Mouse (Mus musculus): ENCODE measurements around the gene Ube2a. TPM values are rescaled to one million over a fixed set of nuclear protein-coding genes. Genes with fewer than 3 reads are reported as not detected.
"Not testable (repeated sequence)": the region's sequence is repeated elsewhere in the genome, so short reads cannot be mapped to it uniquely, and the experiment has no call there.

The Ube2a gene
- polyA plus RNA-seq, 1 experiment from 2014 or later = 144 TPM

DNA sequence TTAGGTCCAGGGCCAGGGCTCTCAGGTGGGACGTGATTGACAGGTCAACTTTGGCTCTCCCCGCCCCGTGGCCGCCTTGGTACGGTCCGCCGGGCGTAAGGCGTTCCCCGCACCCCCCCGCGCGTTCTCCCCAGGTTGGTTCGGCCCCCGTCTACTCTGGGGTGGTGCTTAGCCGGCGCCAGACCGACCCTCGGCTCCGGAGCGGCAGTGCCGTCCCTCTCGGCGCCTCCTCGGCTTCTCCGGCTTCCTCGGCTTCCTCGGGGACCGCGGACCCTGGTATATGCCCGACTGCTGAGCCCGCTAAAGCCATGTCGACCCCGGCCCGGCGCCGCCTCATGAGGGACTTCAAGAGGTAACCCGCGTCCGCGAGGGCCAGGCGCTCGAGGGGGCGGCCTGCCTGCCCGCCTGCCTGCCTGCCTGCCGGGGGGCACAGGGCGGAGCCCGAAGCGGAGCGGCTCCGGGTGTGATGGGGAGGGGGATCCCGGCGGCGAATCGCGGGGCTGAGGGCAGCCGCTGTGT, 537 bp downstream of the Ube2a start:
- peak overlapping the region; percentile 61 for H3K4me2 ChIP-seq (ENCODE audit: low read length)
- H3K9me3 ChIP-seq (replicated peaks; ENCODE audit: control insufficient read depth, low read length) = no peaks in the 10 kb centered on the region
- DNase-seq (ENCODE audit: low spot score) (peak; percentile 82), ATAC-seq (peak; percentile 99)
- H3K4me3 ChIP-seq (ENCODE audit: low read depth, low read length) = peak overlapping the region; percentile 59
- H3K27me3 ChIP-seq (replicated peaks; ENCODE audit: control insufficient read depth, insufficient read depth, low read length) = no peaks in the 10 kb centered on the region
- WGBS = 28% methylated on average over 54 of the region's 57 CpGs
- H3K4me1 ChIP-seq (ENCODE audit: control insufficient read depth, insufficient read depth, low read length) = no peaks in the 10 kb centered on the region
- H3K9ac ChIP-seq (ENCODE audit: low read length) = peak overlapping the region; percentile 77
- H3K27ac ChIP-seq (ENCODE audit: low read depth, low read length) = peak overlapping the region; percentile 72; the same call in 1 of the 2 replicates
- no peaks in the 10 kb centered on the region for H3K36me3 ChIP-seq (ENCODE audit: control insufficient read depth, insufficient read depth, low read length)

GRCm38 (mm10) chrX:36874704-36875128, 1.0 kb downstream of the Ube2a start:
- H3K4me2 ChIP-seq (ENCODE audit: low read length) = peak overlapping the region; percentile 61
- peak; percentile 50 for ATAC-seq

GRCm38 (mm10) chrX:36884719-36885118, 11.0 kb downstream of the Ube2a start:
- Histone ChIP-seq H3K4me3 (ENCODE audit: low read depth, low read length) (no peak overlapping the region), H3K9me3 (replicated peaks; ENCODE audit: control insufficient read depth, low read length) (no peaks in the 10 kb centered on the region), H3K36me3 (ENCODE audit: control insufficient read depth, insufficient read depth, low read length) (peaks cover 19% of the 10 kb centered on the region; the same call in 1 of the 2 replicates), H3K9ac (ENCODE audit: low read length) (no peak overlapping the region), H3K4me1 (ENCODE audit: control insufficient read depth, insufficient read depth, low read length) (no peaks in the 10 kb centered on the region), H3K27me3 (replicated peaks; ENCODE audit: control insufficient read depth, insufficient read depth, low read length) (no peaks in the 10 kb centered on the region), H3K27ac (ENCODE audit: low read depth, low read length) (no peak overlapping the region), H3K4me2 (ENCODE audit: low read length) (no peak overlapping the region)
- DNase-seq (ENCODE audit: low spot score) (no peak), ATAC-seq (no peak)
- 88% methylated on average over 1 of the region's 1 CpGs for WGBS

More at GRCm38 (mm10) chrX:36874704-36875128, 1.0 kb downstream of the Ube2a start:
- Histone ChIP-seq H3K9ac (ENCODE audit: low read length) (peak overlapping the region; percentile 77), H3K9me3 (replicated peaks; ENCODE audit: control insufficient read depth, low read length) (no peaks in the 10 kb centered on the region), H3K36me3 (ENCODE audit: control insufficient read depth, insufficient read depth, low read length) (no peaks in the 10 kb centered on the region), H3K27me3 (replicated peaks; ENCODE audit: control insufficient read depth, insufficient read depth, low read length) (no peaks in the 10 kb centered on the region), H3K27ac (ENCODE audit: low read depth, low read length) (peak overlapping the region; percentile 72; the same call in 1 of the 2 replicates), H3K4me1 (ENCODE audit: control insufficient read depth, insufficient read depth, low read length) (no peaks in the 10 kb centered on the region), H3K4me3 (ENCODE audit: low read depth, low read length) (peak overlapping the region; percentile 59)
- WGBS = 30% methylated on average over 35 of the region's 36 CpGs
- peak; percentile 16 for DNase-seq (ENCODE audit: low spot score)

DNA sequence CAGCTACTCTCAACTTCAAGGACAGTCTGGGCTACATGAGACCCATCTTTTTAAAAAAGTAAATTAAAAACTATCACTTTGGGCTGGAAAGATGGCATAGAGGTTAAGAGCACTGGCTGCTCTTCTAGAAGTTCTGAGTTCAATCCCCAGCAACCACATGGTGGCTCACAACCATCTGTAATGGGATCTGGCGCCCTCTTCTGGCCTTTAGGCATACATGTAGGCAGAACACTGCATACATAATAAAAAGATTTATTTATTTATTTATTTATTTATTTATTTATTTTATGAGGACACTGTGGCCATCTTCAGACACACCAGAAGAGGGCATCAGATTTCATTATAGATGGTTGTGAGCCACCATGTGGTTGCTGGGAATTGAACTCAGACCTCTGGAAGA, 25.2 kb downstream of the Ube2a start:
- H3K27ac ChIP-seq (ENCODE audit: low read depth, low read length); H3K4me3 ChIP-seq (ENCODE audit: low read depth, low read length); H3K4me2 ChIP-seq (ENCODE audit: low read length); H3K4me1 ChIP-seq (ENCODE audit: control insufficient read depth, insufficient read depth, low read length); H3K27me3 ChIP-seq (replicated peaks; ENCODE audit: control insufficient read depth, insufficient read depth, low read length); H3K36me3 ChIP-seq (ENCODE audit: control insufficient read depth, insufficient read depth, low read length); ATAC-seq; H3K9ac ChIP-seq (ENCODE audit: low read length); H3K9me3 ChIP-seq (replicated peaks; ENCODE audit: control insufficient read depth, low read length): not testable (repeated sequence)
- peak; percentile 8 for DNase-seq (ENCODE audit: low spot score)
- WGBS = 14% methylated on average over 1 of the region's 1 CpGs

DNA sequence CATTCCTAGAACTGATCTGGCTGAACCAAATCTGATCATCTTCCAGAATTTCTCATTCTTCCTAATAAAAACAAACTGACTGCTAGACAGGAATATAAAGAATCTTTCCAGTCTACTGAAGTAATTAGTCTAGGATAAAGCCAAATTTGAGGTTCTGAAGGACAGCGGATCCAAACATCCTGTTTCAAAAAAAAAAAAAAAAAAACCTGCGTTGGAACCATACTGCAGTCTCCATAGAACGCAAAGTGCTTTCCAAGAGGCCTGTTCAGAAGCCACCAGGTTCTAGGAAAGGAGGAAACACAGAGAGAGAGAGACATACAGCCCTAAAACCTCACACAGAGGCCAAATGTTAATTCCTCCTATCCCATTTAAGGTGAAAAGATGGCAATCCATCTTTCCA, 28.0 kb downstream of the Ube2a start:
- Histone ChIP-seq H3K4me1 (ENCODE audit: control insufficient read depth, insufficient read depth, low read length) (no peaks in the 10 kb centered on the region), H3K36me3 (ENCODE audit: control insufficient read depth, insufficient read depth, low read length) (no peaks in the 10 kb centered on the region), H3K9ac (ENCODE audit: low read length) (peak overlapping the region; percentile 74), H3K27ac (ENCODE audit: low read depth, low read length) (peak overlapping the region; percentile 29; the same call in 1 of the 2 replicates), H3K4me3 (ENCODE audit: low read depth, low read length) (peak overlapping the region; percentile 50), H3K9me3 (replicated peaks; ENCODE audit: control insufficient read depth, low read length) (no peaks in the 10 kb centered on the region), H3K4me2 (ENCODE audit: low read length) (peak overlapping the region; percentile 54), H3K27me3 (replicated peaks; ENCODE audit: control insufficient read depth, insufficient read depth, low read length) (no peaks in the 10 kb centered on the region)
- ATAC-seq (no peak), DNase-seq (ENCODE audit: low spot score) (no peak)
- WGBS = 45% methylated on average over 3 of the region's 3 CpGs

- peak; percentile 37 for DNase-seq (ENCODE audit: low spot score)
- no peaks in the 10 kb centered on the region for H3K4me1 ChIP-seq (ENCODE audit: control insufficient read depth, insufficient read depth, low read length)
- no peaks in the 10 kb centered on the region for H3K9me3 ChIP-seq (replicated peaks; ENCODE audit: control insufficient read depth, low read length)
- WGBS = 33% methylated on average over 44 of the region's 47 CpGs
- peak within 1 kb of the TSS; percentile 54 for H3K4me2 ChIP-seq (ENCODE audit: low read length)
- no peaks in the 10 kb centered on the region for H3K27me3 ChIP-seq (replicated peaks; ENCODE audit: control insufficient read depth, insufficient read depth, low read length)
- peak within 1 kb of the TSS; percentile 72 for H3K27ac ChIP-seq (ENCODE audit: low read depth, low read length)
- H3K4me3 ChIP-seq (ENCODE audit: low read depth, low read length) = peak within 1 kb of the TSS; percentile 50
- peak within 1 kb of the TSS; percentile 74 for H3K9ac ChIP-seq (ENCODE audit: low read length)
- no peaks in the 10 kb centered on the region for H3K36me3 ChIP-seq (ENCODE audit: control insufficient read depth, insufficient read depth, low read length)
- ATAC-seq = peak; percentile 81
Observed at GRCm38 (mm10) chrX:36902321-36903114, 28.8 kb downstream of the Ube2a start, which contains the start of gene Nkrf. Gene Nkrf (minus strand): TSS chrX:36902899.

DNA sequence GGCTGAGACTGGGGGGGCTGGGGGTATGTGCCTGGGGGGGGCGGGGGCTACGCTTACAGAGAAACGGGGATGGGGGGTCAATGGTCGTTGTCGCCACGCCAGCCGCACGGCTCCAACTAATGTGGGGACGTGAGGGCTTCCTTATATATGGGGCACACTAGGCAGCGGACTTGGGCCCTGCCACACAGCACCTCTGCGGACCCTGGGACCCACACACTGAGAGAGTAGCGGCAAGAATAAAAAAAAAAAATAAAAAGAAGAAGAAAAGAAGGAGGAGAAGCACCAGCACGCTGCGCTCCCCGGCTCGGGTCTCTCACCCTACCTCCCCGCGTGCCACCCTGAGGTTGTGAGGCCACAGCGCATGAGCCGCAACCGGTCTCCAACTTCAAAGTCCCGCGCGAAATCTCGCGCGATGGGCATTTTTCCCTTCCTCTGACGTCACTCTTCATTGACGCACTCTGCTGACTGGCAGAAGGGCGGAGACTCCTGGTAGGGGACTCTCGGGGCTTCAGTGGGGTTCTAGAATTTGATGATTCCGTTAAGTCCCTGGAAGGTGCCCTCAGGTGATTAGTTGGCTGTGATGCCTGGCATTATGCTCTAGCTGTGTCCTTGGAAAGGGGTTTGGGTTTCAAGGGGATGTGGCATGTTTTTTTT, 29.5 kb downstream of the Ube2a start:
- H3K36me3 ChIP-seq (ENCODE audit: control insufficient read depth, insufficient read depth, low read length) = no peaks in the 10 kb centered on the region
- H3K27ac ChIP-seq (ENCODE audit: low read depth, low read length) = peak overlapping the region; percentile 72; the same call in 1 of the 2 replicates
- no peaks in the 10 kb centered on the region for H3K9me3 ChIP-seq (replicated peaks; ENCODE audit: control insufficient read depth, low read length)
- peak; percentile 97 for DNase-seq (ENCODE audit: low spot score)
- H3K4me1 ChIP-seq (ENCODE audit: control insufficient read depth, insufficient read depth, low read length) = no peaks in the 10 kb centered on the region
- 25% methylated on average over 31 of the region's 32 CpGs for WGBS
- no peaks in the 10 kb centered on the region for H3K27me3 ChIP-seq (replicated peaks; ENCODE audit: control insufficient read depth, insufficient read depth, low read length)
- ATAC-seq = peak; percentile 95
- peak overlapping the region; percentile 50 for H3K4me3 ChIP-seq (ENCODE audit: low read depth, low read length)
- peak overlapping the region; percentile 74 for H3K9ac ChIP-seq (ENCODE audit: low read length)
- H3K4me2 ChIP-seq (ENCODE audit: low read length) = peak overlapping the region; percentile 54

GRCm38 (mm10) chrX:36906539-36906938, 32.8 kb downstream of the Ube2a start:
- no peak for ATAC-seq
- Histone ChIP-seq H3K4me2 (ENCODE audit: low read length) (no peak overlapping the region), H3K9me3 (replicated peaks; ENCODE audit: control insufficient read depth, low read length) (no peaks in the 10 kb centered on the region), H3K27ac (ENCODE audit: low read depth, low read length) (no peak overlapping the region), H3K4me3 (ENCODE audit: low read depth, low read length) (no peak overlapping the region), H3K4me1 (ENCODE audit: control insufficient read depth, insufficient read depth, low read length) (no peaks in the 10 kb centered on the region), H3K9ac (ENCODE audit: low read length) (no peak overlapping the region), H3K27me3 (replicated peaks; ENCODE audit: control insufficient read depth, insufficient read depth, low read length) (no peaks in the 10 kb centered on the region), H3K36me3 (ENCODE audit: control insufficient read depth, insufficient read depth, low read length) (no peaks in the 10 kb centered on the region)
- peak; percentile 29 for DNase-seq (ENCODE audit: low spot score)
- 47% methylated on average over 5 of the region's 5 CpGs for WGBS
